Mouse (Mus musculus): Measurements from ENCODE around the gene Tbcd.

Gene Tbcd

DNA sequence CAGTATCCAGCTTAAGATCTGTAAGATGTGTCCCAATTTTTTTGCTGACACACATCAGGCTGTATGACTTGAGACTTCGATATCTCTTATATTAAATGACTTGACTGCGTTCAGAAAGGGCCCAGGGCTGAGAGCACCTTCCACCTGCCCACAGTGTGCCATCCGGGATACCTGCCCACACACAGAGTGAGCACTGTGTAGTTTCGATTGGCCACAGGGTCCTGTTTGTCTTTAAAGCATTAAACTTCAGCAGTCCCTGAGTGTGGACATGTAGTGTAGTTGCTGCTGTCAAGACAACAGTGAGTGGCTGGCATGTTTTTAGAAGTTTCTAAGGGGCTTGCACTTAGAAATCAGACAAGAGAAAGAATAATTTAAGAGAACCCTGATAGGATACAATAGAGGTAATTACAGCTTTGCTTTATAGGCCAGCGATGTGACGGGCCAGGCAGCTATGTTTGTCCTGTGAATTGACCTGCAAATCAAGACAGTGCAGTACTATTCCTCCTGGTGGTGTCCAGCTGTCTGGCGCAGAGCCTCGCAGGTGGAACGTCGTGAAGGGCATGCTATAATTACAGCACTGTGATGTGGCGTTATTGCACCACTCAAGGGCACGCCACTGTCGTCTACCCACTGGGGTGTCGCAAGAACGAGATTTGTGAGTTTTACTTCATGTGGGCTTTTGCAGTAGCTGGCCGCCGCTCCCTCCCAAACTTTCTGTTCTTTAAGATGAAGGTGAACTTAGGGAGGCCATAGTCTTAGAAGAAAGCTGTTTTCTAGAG lies 66.1 kb downstream of the Tbcd start:
- Histone ChIP-seq H3K4me1 (replicated peaks; ENCODE audit: low read depth, low read length) (peaks cover 72% of the 10 kb centered on the region), H3K27me3 (ENCODE audit: insufficient read depth, low read length) (no peaks in the 10 kb centered on the region), H3K36me3 (ENCODE audit: insufficient read depth, low read length) (peaks cover 38% of the 10 kb centered on the region), H3K9me3 (ENCODE audit: low read length) (no peaks in the 10 kb centered on the region), H3K4me3 (replicated peaks; ENCODE audit: low read length) (peak overlapping the region; percentile 73)
- TF ChIP-seq CTCF (conservative IDR thresholded peaks at IDR 0.05; ENCODE audit: low read length) (no peak), POU5F1 (IDR thresholded peaks at IDR 0.05; ENCODE audit: borderline replicate concordance, low read length) (no peak), NANOG (IDR thresholded peaks at IDR 0.05; ENCODE audit: borderline replicate concordance, low read length) (no peak)

DNA sequence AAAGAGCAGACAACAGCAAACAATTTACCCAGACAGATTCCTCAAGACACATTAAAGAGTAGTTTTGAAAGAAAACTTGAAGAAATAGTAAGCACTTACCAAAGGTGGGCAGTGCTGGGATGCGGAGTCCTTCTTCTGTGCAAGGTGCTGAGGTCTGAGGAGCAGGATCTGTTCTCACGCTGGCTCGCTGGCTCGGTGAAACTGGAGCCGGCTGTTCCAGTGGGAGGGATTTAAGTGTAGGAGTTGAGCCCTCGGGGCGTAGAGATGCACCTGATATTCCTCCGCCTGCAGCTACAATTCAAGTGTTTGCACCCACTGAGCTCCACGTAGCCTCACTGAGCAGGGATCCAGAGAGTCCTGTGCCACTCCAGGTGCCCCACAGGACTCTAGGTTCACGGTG lies 67.4 kb downstream of the Tbcd start, which contains the start of gene Zfp750:
Zfp750 (minus strand) TSS at position 203 of the 400 bp plus-strand sequence.
- Histone ChIP-seq H3K4me1 (replicated peaks; ENCODE audit: low read depth, low read length) (peaks cover 74% of the 10 kb centered on the region), H3K27me3 (ENCODE audit: insufficient read depth, low read length) (no peaks in the 10 kb centered on the region), H3K4me3 (replicated peaks; ENCODE audit: low read length) (peak within 1 kb of the TSS; percentile 73), H3K36me3 (ENCODE audit: insufficient read depth, low read length) (peaks cover 29% of the 10 kb centered on the region), H3K9me3 (ENCODE audit: low read length) (no peaks in the 10 kb centered on the region)
- TF ChIP-seq CTCF (conservative IDR thresholded peaks at IDR 0.05; ENCODE audit: low read length), result no peak
- no peak for TF ChIP-seq NANOG (IDR thresholded peaks at IDR 0.05; ENCODE audit: borderline replicate concordance, low read length)
- TF ChIP-seq POU5F1 (IDR thresholded peaks at IDR 0.05; ENCODE audit: borderline replicate concordance, low read length), result no peak

- Histone ChIP-seq H3K36me3 (ENCODE audit: insufficient read depth, low read length) (peaks cover 24% of the 10 kb centered on the region; the same call in 1 of the 2 replicates), H3K4me3 (replicated peaks; ENCODE audit: low read length) (peak overlapping the region; percentile 73)
Observed at GRCm38 (mm10) chr11:121519703-121520102, 68.0 kb downstream of the Tbcd start.

GRCm38 (mm10) chr11:121520761-121521160 lies 69.0 kb downstream of the Tbcd start:
- Histone ChIP-seq H3K4me3 (replicated peaks; ENCODE audit: low read length) (peak overlapping the region; percentile 35), H3K27me3 (ENCODE audit: insufficient read depth, low read length) (no peaks in the 10 kb centered on the region), H3K36me3 (ENCODE audit: insufficient read depth, low read length) (peaks cover 17% of the 10 kb centered on the region; the same call in 1 of the 2 replicates), H3K4me1 (replicated peaks; ENCODE audit: low read depth, low read length) (peaks cover 72% of the 10 kb centered on the region), H3K9me3 (ENCODE audit: low read length) (no peaks in the 10 kb centered on the region)
- TF ChIP-seq POU5F1 (IDR thresholded peaks at IDR 0.05; ENCODE audit: borderline replicate concordance, low read length) (no peak), NANOG (IDR thresholded peaks at IDR 0.05; ENCODE audit: borderline replicate concordance, low read length) (no peak), CTCF (conservative IDR thresholded peaks at IDR 0.05; ENCODE audit: low read length) (no peak)

More at GRCm38 (mm10) chr11:121519703-121520102, 68.0 kb downstream of the Tbcd start:
- H3K9me3 ChIP-seq (ENCODE audit: low read length), result no peaks in the 10 kb centered on the region
- no peaks in the 10 kb centered on the region for H3K27me3 ChIP-seq (ENCODE audit: insufficient read depth, low read length)
- TF ChIP-seq CTCF (conservative IDR thresholded peaks at IDR 0.05; ENCODE audit: low read length) (no peak), POU5F1 (IDR thresholded peaks at IDR 0.05; ENCODE audit: borderline replicate concordance, low read length) (no peak), NANOG (IDR thresholded peaks at IDR 0.05; ENCODE audit: borderline replicate concordance, low read length) (no peak)
- H3K4me1 ChIP-seq (replicated peaks; ENCODE audit: low read depth, low read length), result peaks cover 74% of the 10 kb centered on the region

GRCm38 (mm10) chr11:121522156-121522762 lies 70.5 kb downstream of the Tbcd start:
- Histone ChIP-seq H3K4me3 (replicated peaks; ENCODE audit: low read length) (no peak overlapping the region), H3K36me3 (ENCODE audit: insufficient read depth, low read length) (peaks cover 10% of the 10 kb centered on the region; the same call in 1 of the 2 replicates), H3K4me1 (replicated peaks; ENCODE audit: low read depth, low read length) (peaks cover 59% of the 10 kb centered on the region), H3K27me3 (ENCODE audit: insufficient read depth, low read length) (no peaks in the 10 kb centered on the region), H3K9me3 (ENCODE audit: low read length) (no peaks in the 10 kb centered on the region)
- TF ChIP-seq CTCF (conservative IDR thresholded peaks at IDR 0.05; ENCODE audit: low read length) (no peak), NANOG (IDR thresholded peaks at IDR 0.05; ENCODE audit: borderline replicate concordance, low read length) (no peak), POU5F1 (IDR thresholded peaks at IDR 0.05; ENCODE audit: borderline replicate concordance, low read length) (no peak)

DNA sequence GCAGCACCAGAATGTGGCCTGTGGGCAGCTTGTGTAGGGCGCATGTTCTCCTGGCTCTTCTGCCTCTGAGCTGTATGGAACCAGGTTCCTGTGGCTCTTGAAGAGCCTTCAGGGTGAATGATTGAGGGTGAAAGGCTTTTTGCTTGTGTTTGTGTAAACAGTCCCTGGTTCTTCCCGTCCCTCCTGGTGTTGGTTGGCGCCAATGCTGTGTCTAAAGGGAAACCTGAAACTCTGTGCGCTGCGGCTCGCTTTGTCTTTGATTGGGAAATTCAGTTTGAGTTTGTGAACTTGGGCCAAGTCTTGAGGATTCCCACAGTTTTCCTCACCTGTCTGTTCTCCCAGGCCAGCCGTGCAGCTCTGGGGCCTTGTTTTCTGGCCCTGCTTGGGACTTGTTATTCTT lies 72.4 kb downstream of the Tbcd start:
- H3K4me3 ChIP-seq (replicated peaks; ENCODE audit: low read length), result no peak overlapping the region
- H3K9me3 ChIP-seq (ENCODE audit: low read length), result no peaks in the 10 kb centered on the region
- peaks cover 4% of the 10 kb centered on the region; the same call in 1 of the 2 replicates for H3K36me3 ChIP-seq (ENCODE audit: insufficient read depth, low read length)
- TF ChIP-seq NANOG (IDR thresholded peaks at IDR 0.05; ENCODE audit: borderline replicate concordance, low read length), result no peak
- no peak for TF ChIP-seq POU5F1 (IDR thresholded peaks at IDR 0.05; ENCODE audit: borderline replicate concordance, low read length)
- no peak for TF ChIP-seq CTCF (conservative IDR thresholded peaks at IDR 0.05; ENCODE audit: low read length)
- H3K4me1 ChIP-seq (replicated peaks; ENCODE audit: low read depth, low read length), result peaks cover 42% of the 10 kb centered on the region
- no peaks in the 10 kb centered on the region for H3K27me3 ChIP-seq (ENCODE audit: insufficient read depth, low read length)

GRCm38 (mm10) chr11:121529747-121530146 lies 78.0 kb downstream of the Tbcd start:
- TF ChIP-seq POU5F1 (IDR thresholded peaks at IDR 0.05; ENCODE audit: borderline replicate concordance, low read length), result no peak
- TF ChIP-seq NANOG (IDR thresholded peaks at IDR 0.05; ENCODE audit: borderline replicate concordance, low read length), result no peak
- no peak for TF ChIP-seq CTCF (conservative IDR thresholded peaks at IDR 0.05; ENCODE audit: low read length)
- Histone ChIP-seq H3K4me1 (replicated peaks; ENCODE audit: low read depth, low read length) (peaks cover 4% of the 10 kb centered on the region), H3K36me3 (ENCODE audit: insufficient read depth, low read length) (peaks cover 5% of the 10 kb centered on the region; the same call in 1 of the 2 replicates), H3K27me3 (ENCODE audit: insufficient read depth, low read length) (no peaks in the 10 kb centered on the region), H3K4me3 (replicated peaks; ENCODE audit: low read length) (no peak overlapping the region), H3K9me3 (ENCODE audit: low read length) (no peaks in the 10 kb centered on the region)

- H3K4me3 ChIP-seq (replicated peaks; ENCODE audit: low read length), result no peak overlapping the region
- peaks cover 6% of the 10 kb centered on the region; the same call in 1 of the 2 replicates for H3K4me1 ChIP-seq (replicated peaks; ENCODE audit: low read depth, low read length)
- TF ChIP-seq POU5F1 (IDR thresholded peaks at IDR 0.05; ENCODE audit: borderline replicate concordance, low read length) (no peak), CTCF (conservative IDR thresholded peaks at IDR 0.05; ENCODE audit: low read length) (no peak), NANOG (IDR thresholded peaks at IDR 0.05; ENCODE audit: borderline replicate concordance, low read length) (no peak)
- peaks cover 21% of the 10 kb centered on the region for H3K36me3 ChIP-seq (ENCODE audit: insufficient read depth, low read length)
- no peaks in the 10 kb centered on the region for H3K9me3 ChIP-seq (ENCODE audit: low read length)
- no peaks in the 10 kb centered on the region for H3K27me3 ChIP-seq (ENCODE audit: insufficient read depth, low read length)
Observed at GRCm38 (mm10) chr11:121536528-121536927, 84.8 kb downstream of the Tbcd start.
